In the genomic region with DNA sequence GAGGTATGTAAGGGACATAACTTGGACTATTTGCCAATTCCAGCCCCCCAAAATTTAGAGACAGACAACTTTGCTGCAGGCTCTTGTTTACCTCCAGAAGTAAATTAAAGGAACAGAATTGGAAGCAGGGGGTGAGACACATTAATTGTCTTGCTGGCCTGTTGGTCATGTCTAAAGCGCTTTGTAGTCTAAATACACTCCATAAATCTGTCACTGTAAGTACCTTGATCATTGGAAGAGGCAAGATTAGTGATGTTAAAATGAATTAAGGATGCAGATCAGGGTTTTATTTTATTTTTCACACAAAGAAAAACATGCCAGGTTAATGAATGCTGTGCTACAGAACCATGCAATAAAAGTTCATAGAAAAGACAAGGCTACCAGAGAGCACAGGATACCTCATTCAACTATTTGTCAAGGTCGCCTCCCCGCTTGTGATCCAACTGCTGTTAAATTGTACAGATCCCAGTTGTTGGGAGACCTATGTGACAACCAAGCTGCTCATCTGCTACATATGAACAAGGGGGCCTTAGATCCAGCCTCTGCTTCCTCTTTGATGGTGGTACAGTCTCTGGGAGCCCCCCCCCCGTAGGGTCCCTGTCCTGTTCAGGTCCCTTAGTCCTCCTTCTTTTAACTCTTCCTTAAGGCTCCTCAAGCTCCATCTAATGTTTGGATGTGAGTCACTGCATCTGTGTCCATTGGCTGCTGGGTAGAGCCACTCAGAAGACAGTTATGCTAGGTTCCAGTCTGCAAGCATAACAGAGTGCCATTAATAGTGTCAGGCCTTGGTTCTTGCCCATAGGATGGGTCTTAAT, we compare ENCODE assay signal across 24 mouse cellular contexts.
A peak's percentile ranks its signal among the peaks of the same experiment; 100 is the strongest.
DNase-seq lines count a peak whose midpoint lies in the region; ATAC-seq and TF ChIP-seq lines count a peak whose summit lies in the region.
"Had no signal": no experiment of that assay in that cellular context is flagged by ENCODE, and none has a peak within 500 bp of the region (broad histone marks: within the 10 kb centered on the region; RNA-seq: fewer than 3 reads in every experiment).

No protein-coding gene starts in this region.

- no peak overlapping the region for H3K4me3 ChIP-seq in heart, embryonic 10.5 days
- no peak overlapping the region for H3K4me3 ChIP-seq in kidney, embryonic 15.5 days (replicated peaks)
- H3K4me3 ChIP-seq in kidney, postnatal 0 days (replicated peaks; ENCODE audit: low read depth, low read length), result no peak overlapping the region
- no peak overlapping the region for H3K4me3 ChIP-seq in kidney, adult 2 months (ENCODE audit: insufficient read depth, low read depth, low read length)
- H3K4me3 ChIP-seq: embryonic facial prominence, embryonic 10.5 days; embryonic facial prominence, embryonic 12.5 days; forebrain, embryonic 13.5 days had no signal

- H3K9ac ChIP-seq in kidney, embryonic 15.5 days, result no peak overlapping the region
- H3K9ac ChIP-seq in kidney, postnatal 0 days (ENCODE audit: low read depth, low read length), result no peak overlapping the region
- H3K9ac ChIP-seq: embryonic facial prominence, embryonic 12.5 days; forebrain, embryonic 13.5 days had no signal

- no peak overlapping the region for H3K4me2 ChIP-seq in kidney, embryonic 15.5 days
- H3K4me2 ChIP-seq in kidney, postnatal 0 days (ENCODE audit: low read length), result no peak overlapping the region
- H3K4me2 ChIP-seq: embryonic facial prominence, embryonic 12.5 days; forebrain, embryonic 13.5 days had no signal

- TF ChIP-seq CTCF in kidney, postnatal 0 days (IDR thresholded peaks at IDR 0.05; ENCODE audit: low read depth), result no peak
- TF ChIP-seq CTCF in kidney, adult 2 months (conservative IDR thresholded peaks at IDR 0.05; ENCODE audit: insufficient read depth, insufficient read length, low read depth, low read length), result no peak

- TF ChIP-seq POLR2A in kidney, adult 2 months (IDR thresholded peaks at IDR 0.05; ENCODE audit: low read depth, low read length), result no peak

- peak; percentile 64 for DNase-seq in heart, embryonic 10.5 days (ENCODE audit: low spot score)
- no peak for DNase-seq in heart, postnatal 4 days
- DNase-seq in kidney, adult 9 months, result no peak
- peak; percentile 70 for DNase-seq in kidney, postnatal 0 days (ENCODE audit: low spot score)
- no peak for DNase-seq in kidney, adult 2 months
- peak; percentile 12 for DNase-seq in hindlimb bud, embryonic 11.5 days (ENCODE audit: extremely low spot score, low read depth, low spot score)
- DNase-seq: adrenal gland, adult 8-10 months; adrenal gland, postnatal 14 days; adrenal gland, postnatal 36 days; B cell, adult 2 months; cerebellum, adult 11-12 months; cerebellum, adult 2 months; cerebellum, adult 9-10 months; cerebellum, postnatal 10 days; cerebellum, postnatal 25 days had no signal

- no peaks in the 10 kb centered on the region for H3K9me3 ChIP-seq in heart, embryonic 10.5 days
- H3K9me3 ChIP-seq in kidney, embryonic 15.5 days (replicated peaks), result no peaks in the 10 kb centered on the region
- no peaks in the 10 kb centered on the region for H3K9me3 ChIP-seq in kidney, postnatal 0 days (replicated peaks; ENCODE audit: low read length)
- H3K9me3 ChIP-seq: embryonic facial prominence, embryonic 10.5 days; embryonic facial prominence, embryonic 12.5 days; forebrain, embryonic 13.5 days; G1E had no signal

- H3K27ac ChIP-seq in heart, embryonic 10.5 days, result no peak overlapping the region
- H3K27ac ChIP-seq in kidney, embryonic 15.5 days, result no peak overlapping the region
- no peak overlapping the region for H3K27ac ChIP-seq in kidney, postnatal 0 days
- H3K27ac ChIP-seq in kidney, adult 2 months (ENCODE audit: insufficient read depth, low read depth, low read length), result no peak overlapping the region
- H3K27ac ChIP-seq: embryonic facial prominence, embryonic 10.5 days; embryonic facial prominence, embryonic 12.5 days; forebrain, embryonic 13.5 days had no signal

- 84% methylated on average over 4 of the region's 4 CpGs for WGBS in heart, embryonic 10.5 days
- WGBS in kidney, embryonic 15.5 days, result 36% methylated on average over 4 of the region's 4 CpGs
- 31% methylated on average over 4 of the region's 4 CpGs for WGBS in kidney, postnatal 0 days
- WGBS in kidney, adult 2 months, result 50% methylated on average over 4 of the region's 4 CpGs

- ATAC-seq in kidney, embryonic 15.5 days (replicated peaks; ENCODE audit: low FRiP score), result peak; percentile 79
- no peak for ATAC-seq in kidney, postnatal 0 days (replicated peaks; ENCODE audit: low FRiP score, low read depth)
- ATAC-seq: activated CD4-positive, CD25-positive, alpha-beta regulatory T cell, adult 4 months; CD4-positive, CD25-positive, alpha-beta regulatory T cell, adult 4 months; forebrain, embryonic 13.5 days; Patski had no signal

- no peaks in the 10 kb centered on the region for H3K4me1 ChIP-seq in heart, embryonic 10.5 days
- H3K4me1 ChIP-seq in kidney, embryonic 15.5 days, result 0 out of 2 replicates have a peak, but pooled peaks cover 4% of the 10 kb centered on the region
- H3K4me1 ChIP-seq in kidney, postnatal 0 days (replicated peaks; ENCODE audit: insufficient read depth, low read length), result no peaks in the 10 kb centered on the region
- H3K4me1 ChIP-seq in kidney, adult 2 months (ENCODE audit: control insufficient read depth, insufficient read depth, low read length), result no peaks in the 10 kb centered on the region
- H3K4me1 ChIP-seq: embryonic facial prominence, embryonic 10.5 days; embryonic facial prominence, embryonic 12.5 days; forebrain, embryonic 13.5 days had no signal

- H3K36me3 ChIP-seq in heart, embryonic 10.5 days, result no peaks in the 10 kb centered on the region
- H3K36me3 ChIP-seq in kidney, embryonic 15.5 days, result no peaks in the 10 kb centered on the region
- H3K36me3 ChIP-seq in kidney, postnatal 0 days (ENCODE audit: insufficient read depth, low read length), result no peaks in the 10 kb centered on the region
- no peaks in the 10 kb centered on the region for H3K36me3 ChIP-seq in kidney, adult 2 months (ENCODE audit: control insufficient read depth, insufficient read depth, low read length)
- H3K36me3 ChIP-seq: embryonic facial prominence, embryonic 10.5 days; embryonic facial prominence, embryonic 12.5 days; G1E had no signal

- no peaks in the 10 kb centered on the region for H3K27me3 ChIP-seq in heart, embryonic 10.5 days (ENCODE audit: insufficient read depth, poor library complexity, severe bottlenecking)
- no peaks in the 10 kb centered on the region for H3K27me3 ChIP-seq in kidney, embryonic 15.5 days
- no peaks in the 10 kb centered on the region for H3K27me3 ChIP-seq in kidney, postnatal 0 days (ENCODE audit: insufficient read depth, low read length)
- H3K27me3 ChIP-seq in kidney, adult 2 months (replicated peaks; ENCODE audit: control insufficient read depth, insufficient read depth, low read length), result no peaks in the 10 kb centered on the region
- H3K27me3 ChIP-seq: CH12.LX; embryonic facial prominence, embryonic 12.5 days; forebrain, embryonic 13.5 days had no signal

Comparison
In these comparisons a context has a peak if more than half of its experiments do, and no peak if none do; other contexts are left out.
1. DNase-seq: peak in heart, embryonic 10.5 days (single experiment), kidney, postnatal 0 days (single experiment) and hindlimb bud, embryonic 11.5 days (single experiment); none in heart, postnatal 4 days (single experiment), kidney, adult 9 months (single experiment) and kidney, adult 2 months (single experiment).